Mouse (Mus musculus) heart, adult 2 months (tissue): Measurements from ENCODE around the gene Ascl4.

Experiments
- CTCF ChIP-seq: fragments of 200-600 bp; IDR thresholded peaks from 2 replicates; pipeline ENCODE4 v1.8.1; 2022; ENCODE audit warnings: antibody characterized with exemption, mild to moderate bottlenecking, moderate library complexity
- EP300 ChIP-seq: fragments of 200-500 bp; IDR thresholded peaks from 2 replicates; pipeline ENCODE4 v1.6.1; 2011; ENCODE audit warnings: low read depth, low read length, control low read depth; ENCODE audit not compliant: insufficient read depth
- POLR2A ChIP-seq: fragments of 200-500 bp; IDR thresholded peaks from 2 replicates; pipeline ENCODE4 v1.6.1; 2011; ENCODE audit warnings: mild to moderate bottlenecking, low read depth, low read length, control low read depth; ENCODE audit not compliant: insufficient read depth

DNA sequence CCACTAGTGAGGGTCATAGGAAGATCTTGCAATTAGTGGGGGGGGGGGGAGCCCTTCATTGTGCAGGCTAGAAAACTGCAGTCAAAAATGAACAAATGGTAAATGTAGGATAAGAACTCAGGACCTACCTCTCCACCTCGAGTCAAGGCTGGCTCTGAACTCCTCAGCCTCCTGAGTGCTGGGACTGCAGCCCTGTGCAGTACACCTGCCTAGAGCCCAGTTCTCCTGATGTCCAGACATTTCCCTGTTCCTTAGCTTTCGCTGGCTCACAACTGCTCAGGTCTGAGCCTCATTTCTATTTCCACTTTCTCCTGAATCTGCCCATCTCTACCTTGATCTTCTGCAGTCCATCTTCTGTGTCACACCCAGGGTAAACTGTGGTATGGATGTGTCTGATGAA lies 39.0 kb downstream of the Ascl4 start:
- no peak for TF ChIP-seq POLR2A
- TF ChIP-seq EP300 = no peak
- TF ChIP-seq CTCF = no peak
